Mouse (Mus musculus) liver, postnatal 0 days (tissue): Measurements from ENCODE around the gene Camkmt. TPM values are rescaled to one million over a fixed set of nuclear protein-coding genes. Genes with fewer than 3 reads are reported as not detected.
A peak's percentile ranks its signal among the peaks of the same experiment; 100 is the strongest.

ENCODE experiments used
- ATAC-seq: fragments of 200-750 bp; cut with Nextera tagmentation; 2 replicates; pipeline ENCODE4 v1.8.0; 2017; ENCODE audit warnings: mild to moderate bottlenecking, moderate library complexity
- DNase-seq: peaks from one replicate; pipeline ENCODE4 v3.0.0-alpha.2; 2016
- H3K27ac ChIP-seq: fragments of 300-500 bp; sonication (generic); 2 replicates; pipeline ENCODE4 v1.5.1; 2014; ENCODE audit warnings: antibody characterized with exemption, moderate library complexity, mild to moderate bottlenecking, low read depth
- H3K27me3 ChIP-seq: fragments of 300-500 bp; sonication (generic); 2 replicates; pipeline ENCODE4 v1.6.1; 2014; ENCODE audit warnings: low read length, control low read depth, mixed read lengths; ENCODE audit not compliant: insufficient read depth
- H3K36me3 ChIP-seq: fragments of 300-500 bp; sonication (generic); replicated peaks from 2 replicates; pipeline ENCODE4 v1.6.1; 2014; ENCODE audit warnings: mild to moderate bottlenecking, control low read depth, low read length, moderate library complexity, mixed read lengths; ENCODE audit not compliant: insufficient read depth
- H3K4me1 ChIP-seq: fragments of 300-500 bp; sonication (generic); 2 replicates; pipeline ENCODE4 v1.6.1; 2014; ENCODE audit warnings: antibody characterized with exemption, mild to moderate bottlenecking, control low read depth; ENCODE audit not compliant: insufficient read depth
- H3K4me2 ChIP-seq: fragments of 300-500 bp; sonication (generic); 2 replicates; pipeline ENCODE4 v1.6.1; 2014; ENCODE audit warnings: low read depth, mild to moderate bottlenecking, low read length, moderate library complexity, mixed read lengths
- H3K4me3 ChIP-seq: fragments of 300-500 bp; sonication (generic); 2 replicates; pipeline ENCODE4 v1.5.1; 2014; ENCODE audit warnings: low read depth, low read length
- H3K9ac ChIP-seq: fragments of 300-500 bp; sonication (generic); replicated peaks from 2 replicates; pipeline ENCODE4 v1.6.1; 2014; ENCODE audit warnings: mild to moderate bottlenecking, moderate library complexity
- H3K9me3 ChIP-seq: fragments of 300-500 bp; sonication (generic); 2 replicates; pipeline ENCODE4 v1.6.1; 2016; ENCODE audit warnings: mild to moderate bottlenecking, control low read depth, low read length, mixed read lengths
- CTCF ChIP-seq: sonication (generic); IDR thresholded peaks from 2 replicates; pipeline ENCODE4 v1.5.1; 2016; ENCODE audit warnings: antibody characterized with exemption, low read depth
- EP300 ChIP-seq: IDR thresholded peaks from 2 replicates; pipeline ENCODE4 v1.6.1; 2016; ENCODE audit warnings: antibody characterized with exemption, low read depth, mild to moderate bottlenecking
- WGBS: fragments of 180-500 bp; shearing (Covaris S2); extraction: QIAGEN DNeasy Blood & Tissue Kit; methylation state at CpG from one replicate; pipeline ENCODE4 v1.1.7; 2014; ENCODE audit not compliant: insufficient replicate concordance; 5-methylcytosine and 5-hydroxymethylcytosine counted together
- polyA plus RNA-seq: library from polyadenylated mRNA; unstranded; fragments of >200 nt; fragmentation: Nextera tagmentation; extraction: Ambion mirVana; gene quantifications from 2 replicates; pipeline ENCODE4 v1.2.1, GENCODE M21; 2015

Gene Camkmt
- polyA plus RNA-seq, 1 experiment from 2014 or later: 1.4 TPM

GRCm38 (mm10) chr17:85341134-85341700, 250.9 kb downstream of the Camkmt start:
- 69% methylated on average over 18 of the region's 18 CpGs for WGBS
- ATAC-seq (no peak), DNase-seq (no peak)
- no peaks in the 10 kb centered on the region for H3K27me3 ChIP-seq
- no peak overlapping the region for H3K9ac ChIP-seq
- no peaks in the 10 kb centered on the region for H3K9me3 ChIP-seq
- H3K27ac ChIP-seq: no peak overlapping the region
- no peak overlapping the region for H3K4me3 ChIP-seq
- no peak overlapping the region for H3K4me2 ChIP-seq
- TF ChIP-seq EP300 (no peak), CTCF (no peak)
- H3K4me1 ChIP-seq: no peaks in the 10 kb centered on the region
- H3K36me3 ChIP-seq: no peaks in the 10 kb centered on the region

- Histone ChIP-seq H3K4me3 (no peak overlapping the region), H3K4me2 (no peak overlapping the region), H3K4me1 (no peaks in the 10 kb centered on the region), H3K36me3 (no peaks in the 10 kb centered on the region), H3K9ac (no peak overlapping the region), H3K9me3 (no peaks in the 10 kb centered on the region), H3K27me3 (no peaks in the 10 kb centered on the region), H3K27ac (no peak overlapping the region)
- TF ChIP-seq EP300 (no peak), CTCF (no peak)
- ATAC-seq (no peak), DNase-seq (no peak)
- WGBS: 82% methylated on average over 5 of the region's 5 CpGs
Measured at GRCm38 (mm10) chr17:85342471-85342870, 252.1 kb downstream of the Camkmt start.

- ATAC-seq (no peak), DNase-seq (no peak)
- 79% methylated on average over 13 of the region's 13 CpGs for WGBS
- TF ChIP-seq CTCF (no peak), EP300 (no peak)
- Histone ChIP-seq H3K4me1 (no peaks in the 10 kb centered on the region), H3K27ac (no peak overlapping the region), H3K9me3 (no peaks in the 10 kb centered on the region), H3K36me3 (no peaks in the 10 kb centered on the region), H3K4me3 (no peak overlapping the region), H3K27me3 (no peaks in the 10 kb centered on the region), H3K4me2 (no peak overlapping the region), H3K9ac (no peak overlapping the region)
Measured at GRCm38 (mm10) chr17:85343435-85343834, 253.1 kb downstream of the Camkmt start.

- ATAC-seq (no peak), DNase-seq (no peak)
- TF ChIP-seq CTCF (no peak), EP300 (no peak)
- Histone ChIP-seq H3K4me2 (no peak overlapping the region), H3K27ac (no peak overlapping the region), H3K27me3 (no peaks in the 10 kb centered on the region), H3K9me3 (no peaks in the 10 kb centered on the region), H3K36me3 (no peaks in the 10 kb centered on the region), H3K9ac (no peak overlapping the region), H3K4me3 (no peak overlapping the region), H3K4me1 (no peaks in the 10 kb centered on the region)
- WGBS: 74% methylated on average over 6 of the region's 6 CpGs
Measured at GRCm38 (mm10) chr17:85346701-85347100, 256.3 kb downstream of the Camkmt start.

- DNase-seq: no peak
- Histone ChIP-seq H3K9me3 (no peaks in the 10 kb centered on the region), H3K27me3 (no peaks in the 10 kb centered on the region), H3K4me1 (no peaks in the 10 kb centered on the region), H3K4me3 (no peak overlapping the region), H3K27ac (no peak overlapping the region), H3K4me2 (no peak overlapping the region), H3K36me3 (no peaks in the 10 kb centered on the region), H3K9ac (no peak overlapping the region)
- TF ChIP-seq EP300: no peak
- no peak for TF ChIP-seq CTCF
- 67% methylated on average over 8 of the region's 8 CpGs for WGBS
- ATAC-seq: no peak
Measured at GRCm38 (mm10) chr17:85349331-85349935, 259.1 kb downstream of the Camkmt start.

- H3K27me3 ChIP-seq: no peaks in the 10 kb centered on the region
- no peak for ATAC-seq
- no peaks in the 10 kb centered on the region for H3K36me3 ChIP-seq
- H3K9me3 ChIP-seq: no peaks in the 10 kb centered on the region
- TF ChIP-seq EP300 (no peak), CTCF (no peak)
- H3K4me3 ChIP-seq: no peak overlapping the region
- no peak overlapping the region for H3K4me2 ChIP-seq
- no peak overlapping the region for H3K9ac ChIP-seq
- WGBS: 83% methylated on average over 8 of the region's 8 CpGs
- no peaks in the 10 kb centered on the region for H3K4me1 ChIP-seq
- no peak for DNase-seq
- H3K27ac ChIP-seq: no peak overlapping the region
Measured at GRCm38 (mm10) chr17:85351301-85351700, 260.9 kb downstream of the Camkmt start.

GRCm38 (mm10) chr17:85352731-85353130, 262.4 kb downstream of the Camkmt start:
- Histone ChIP-seq H3K27me3 (no peaks in the 10 kb centered on the region), H3K4me3 (no peak overlapping the region), H3K4me2 (no peak overlapping the region), H3K27ac (no peak overlapping the region), H3K4me1 (no peaks in the 10 kb centered on the region), H3K36me3 (no peaks in the 10 kb centered on the region), H3K9me3 (no peaks in the 10 kb centered on the region), H3K9ac (no peak overlapping the region)
- DNase-seq: no peak
- 74% methylated on average over 7 of the region's 7 CpGs for WGBS
- TF ChIP-seq CTCF: peak; percentile 28
- no peak for TF ChIP-seq EP300
- ATAC-seq: no peak
